Mouse (Mus musculus) lung, adult 2 months (tissue): ENCODE results near the gene Wwox. TPM values are rescaled to one million over a fixed set of nuclear protein-coding genes. Genes with fewer than 3 reads are reported as not detected.

ENCODE experiments used
- DNase-seq: peaks from one replicate; pipeline ENCODE4 v3.0.0; 2022
- H3K4me1 ChIP-seq: fragments of 200-500 bp; 2 replicates; pipeline ENCODE4 v1.6.1; 2011; ENCODE audit warnings: low read length; ENCODE audit not compliant: control insufficient read depth, insufficient read depth
- H3K4me3 ChIP-seq: fragments of 200-500 bp; replicated peaks from 2 replicates; pipeline ENCODE3; 2011; ENCODE audit warnings: low read depth, mild to moderate bottlenecking, control low read depth, low read length; ENCODE audit errors: extremely low read depth
- CTCF ChIP-seq: fragments of 200-500 bp; IDR thresholded peaks from 2 replicates; pipeline ENCODE4 v1.5.1; 2011; ENCODE audit warnings: mild to moderate bottlenecking, low read length, control low read depth; ENCODE audit not compliant: insufficient read depth
- POLR2A ChIP-seq: fragments of 200-500 bp; IDR thresholded peaks from 2 replicates; pipeline ENCODE4 v1.6.1; 2011; ENCODE audit warnings: low read depth, mild to moderate bottlenecking, control low read depth, low read length, borderline replicate concordance; ENCODE audit errors: extremely low read depth
- WGBS: fragments of 180-500 bp; shearing (Covaris S2); methylation state at CpG from one replicate; pipeline ENCODE4 v1.1.7; 2018; 5-methylcytosine and 5-hydroxymethylcytosine counted together
- polyA plus RNA-seq: library from polyadenylated mRNA; depleted of rRNA; stranded (reverse); fragments of >200 nt; gene quantifications from 2 replicates; pipeline ENCODE4 v1.2.3, GENCODE M21; 2012

Wwox gene
- polyA plus RNA-seq, 1 experiment = 8.5 TPM

GRCm38 (mm10) chr8:114504889-114505288 is 65.4 kb downstream of the Wwox start:
- Histone ChIP-seq H3K4me1 (peaks cover 2% of the 10 kb centered on the region; the same call in 1 of the 2 replicates), H3K4me3 (no peak overlapping the region)
- no peak for TF ChIP-seq CTCF
- no peak for TF ChIP-seq POLR2A
- WGBS = 75% methylated on average over 11 of the region's 11 CpGs
- no peak for DNase-seq

DNA sequence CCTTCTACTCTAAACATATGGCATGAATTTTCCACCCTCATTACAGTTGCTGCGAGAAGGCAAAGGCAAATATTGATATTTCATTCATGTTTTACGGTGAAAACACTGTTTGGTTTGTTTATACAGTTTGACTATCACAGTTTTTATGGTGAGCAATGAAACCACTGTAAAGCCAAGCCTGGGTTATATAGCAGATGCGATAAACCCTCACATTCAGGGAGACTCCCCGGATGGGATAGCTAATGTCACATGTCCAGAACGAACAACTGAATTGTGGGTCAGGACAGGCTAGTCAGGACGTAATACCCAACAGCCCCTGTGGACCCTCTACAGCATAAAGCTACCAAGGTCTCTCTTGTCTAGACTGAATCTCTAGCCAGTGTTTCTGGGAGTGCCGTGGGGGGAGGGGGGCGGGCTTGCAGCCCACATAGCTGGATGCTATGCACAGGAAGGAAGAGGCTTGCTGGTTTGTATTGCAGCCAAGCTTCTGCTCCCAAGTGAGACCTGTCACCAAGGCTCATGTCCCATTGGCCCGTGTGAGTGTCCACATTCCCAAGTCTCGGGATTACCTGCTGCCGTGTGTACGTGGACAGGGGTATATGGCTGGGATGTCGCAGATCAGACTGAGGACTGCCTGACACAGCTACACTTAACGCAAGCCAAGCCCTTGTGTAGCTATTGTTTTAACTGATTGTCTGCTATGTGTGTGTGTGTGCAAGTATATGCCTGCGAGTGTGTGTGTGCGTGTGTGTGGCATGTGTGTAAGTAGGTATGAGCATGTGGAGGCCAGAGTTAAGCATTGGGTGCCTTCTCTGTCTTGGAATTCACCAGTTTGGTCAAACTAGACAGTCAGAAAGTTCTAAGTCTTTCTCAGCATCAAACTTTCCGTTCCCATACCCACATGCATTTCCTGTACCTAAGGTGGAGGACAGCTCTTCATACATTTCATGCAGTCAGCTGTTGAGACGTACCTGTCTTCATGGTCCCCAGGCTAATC is 66.2 kb downstream of the Wwox start:
- no peak for DNase-seq
- TF ChIP-seq CTCF = no peak
- WGBS = 57% methylated on average over 18 of the region's 18 CpGs
- H3K4me3 ChIP-seq = no peak overlapping the region
- peaks cover 2% of the 10 kb centered on the region; the same call in 1 of the 2 replicates for H3K4me1 ChIP-seq

- TF ChIP-seq CTCF = no peak
- TF ChIP-seq POLR2A = no peak
- peaks cover 2% of the 10 kb centered on the region; the same call in 1 of the 2 replicates for H3K4me1 ChIP-seq
- DNase-seq = no peak
- 82% methylated on average over 7 of the region's 7 CpGs for WGBS
- no peak overlapping the region for H3K4me3 ChIP-seq
Observed at GRCm38 (mm10) chr8:114507404-114507803, 67.9 kb downstream of the Wwox start.

DNA sequence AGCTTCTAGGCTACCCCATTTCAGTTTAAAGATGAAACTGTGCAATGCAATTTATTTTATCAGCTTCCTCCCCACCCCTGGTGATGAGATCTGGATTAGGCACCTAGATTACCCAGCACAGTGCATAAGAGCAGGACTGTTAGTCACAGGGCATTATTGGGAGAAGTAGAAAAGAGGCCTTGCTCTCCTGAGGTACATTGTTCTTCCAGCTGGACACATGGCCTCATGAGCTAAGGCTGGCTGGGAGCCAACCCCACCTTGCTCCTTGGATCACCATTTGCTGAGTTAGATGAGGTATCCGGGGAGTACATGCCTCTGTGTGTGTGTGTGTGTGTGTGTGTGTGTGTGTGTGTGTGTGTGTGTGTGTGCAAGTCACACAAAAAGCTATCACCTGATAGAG is 70.8 kb downstream of the Wwox start:
- Histone ChIP-seq H3K4me3 (no peak overlapping the region), H3K4me1 (peaks cover 2% of the 10 kb centered on the region; the same call in 1 of the 2 replicates)
- WGBS = 63% methylated on average over 1 of the region's 1 CpGs
- no peak for DNase-seq
- TF ChIP-seq POLR2A = no peak
- no peak for TF ChIP-seq CTCF

- no peak for DNase-seq
- WGBS = 63% methylated on average over 26 of the region's 26 CpGs
Observed at GRCm38 (mm10) chr8:114512075-114512935, 72.8 kb downstream of the Wwox start.

DNA sequence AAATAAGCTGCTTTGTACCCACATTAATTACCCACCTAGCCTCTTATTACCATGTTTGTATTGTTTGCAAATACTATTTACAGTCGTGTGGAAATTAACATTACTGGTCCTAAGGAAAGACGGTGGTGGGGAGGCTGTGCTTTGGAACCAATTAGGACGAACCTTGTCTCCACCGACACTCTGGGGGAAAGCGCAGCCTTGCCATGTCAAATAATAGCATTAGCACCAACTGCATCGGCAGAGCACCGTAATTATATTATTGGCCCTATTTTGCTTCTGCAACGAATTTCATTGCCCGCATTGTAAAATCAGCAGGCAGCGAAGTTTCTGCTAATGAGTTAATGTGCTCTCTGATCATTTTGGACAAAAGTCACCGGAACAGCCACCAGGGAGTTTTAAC is 75.2 kb downstream of the Wwox start:
- no peak for DNase-seq
- TF ChIP-seq POLR2A (no peak), CTCF (no peak)
- WGBS = 90% methylated on average over 11 of the region's 11 CpGs
- Histone ChIP-seq H3K4me1 (no peaks in the 10 kb centered on the region), H3K4me3 (no peak overlapping the region)

More at GRCm38 (mm10) chr8:114512075-114512935, 72.8 kb downstream of the Wwox start:
- no peak for TF ChIP-seq CTCF
- TF ChIP-seq POLR2A = no peak
- H3K4me1 ChIP-seq = no peaks in the 10 kb centered on the region
- H3K4me3 ChIP-seq = no peak overlapping the region

GRCm38 (mm10) chr8:114523061-114523460 is 83.6 kb downstream of the Wwox start:
- 89% methylated on average over 2 of the region's 2 CpGs for WGBS
- TF ChIP-seq CTCF = no peak
- no peak for TF ChIP-seq POLR2A
- Histone ChIP-seq H3K4me1 (no peaks in the 10 kb centered on the region), H3K4me3 (no peak overlapping the region)
- no peak for DNase-seq

DNA sequence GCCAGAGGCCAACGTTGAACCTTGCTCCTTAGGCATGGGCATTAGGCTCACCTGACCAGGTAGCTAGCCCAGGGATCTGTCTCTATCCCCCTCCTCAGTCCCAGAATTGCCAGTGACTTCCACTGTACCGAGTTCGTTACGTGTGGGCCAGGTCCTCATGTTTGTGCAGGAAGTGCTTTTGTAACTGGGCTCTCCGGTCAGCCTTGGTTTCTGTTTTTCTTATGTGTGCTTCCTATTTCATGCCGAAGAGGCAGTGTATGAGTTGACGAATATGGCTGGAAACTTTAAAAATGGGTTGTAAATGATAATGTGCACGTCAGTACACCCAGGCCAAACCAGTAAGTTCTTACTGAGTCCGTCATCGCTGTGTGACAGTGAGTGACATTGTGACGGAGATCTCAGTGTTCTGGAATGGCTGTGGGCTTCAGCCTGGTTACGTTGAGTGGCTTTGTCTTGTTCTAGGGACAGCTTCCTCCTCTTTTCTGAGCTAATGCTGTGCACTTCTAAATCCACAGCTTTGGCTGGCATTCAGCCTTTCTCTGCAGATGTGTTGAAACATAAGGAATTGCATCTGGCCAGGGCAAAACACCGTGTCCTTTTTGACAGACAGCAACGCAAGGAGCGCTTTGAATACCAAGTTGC is 87.3 kb downstream of the Wwox start:
- no peaks in the 10 kb centered on the region for H3K4me1 ChIP-seq
- DNase-seq = no peak
- H3K4me3 ChIP-seq = no peak overlapping the region
- TF ChIP-seq POLR2A (no peak), CTCF (no peak)
- 71% methylated on average over 15 of the region's 15 CpGs for WGBS

GRCm38 (mm10) chr8:114527648-114528221 is 88.3 kb downstream of the Wwox start:
- H3K4me3 ChIP-seq = no peak overlapping the region

More at GRCm38 (mm10) chr8:114527648-114528221, 88.3 kb downstream of the Wwox start:
- H3K4me1 ChIP-seq = no peaks in the 10 kb centered on the region
- no peak for DNase-seq
- TF ChIP-seq CTCF = no peak
- no peak for TF ChIP-seq POLR2A
- WGBS = 65% methylated on average over 12 of the region's 12 CpGs
